Mouse (Mus musculus) megakaryocyte, embryonic 14.5 days (primary cell): ENCODE data around the gene Sgcd.

Experiments used
- FLI1 ChIP-seq: IDR thresholded peaks from 2 replicates; pipeline ENCODE4 v1.6.1; 2012; ENCODE audit warnings: low read length, inconsistent platforms, mixed read lengths
- GATA1 ChIP-seq: IDR thresholded peaks from 3 replicates; pipeline ENCODE4 v1.6.1; 2012; ENCODE audit warnings: mixed read lengths, low read length, inconsistent platforms, borderline replicate concordance

DNA sequence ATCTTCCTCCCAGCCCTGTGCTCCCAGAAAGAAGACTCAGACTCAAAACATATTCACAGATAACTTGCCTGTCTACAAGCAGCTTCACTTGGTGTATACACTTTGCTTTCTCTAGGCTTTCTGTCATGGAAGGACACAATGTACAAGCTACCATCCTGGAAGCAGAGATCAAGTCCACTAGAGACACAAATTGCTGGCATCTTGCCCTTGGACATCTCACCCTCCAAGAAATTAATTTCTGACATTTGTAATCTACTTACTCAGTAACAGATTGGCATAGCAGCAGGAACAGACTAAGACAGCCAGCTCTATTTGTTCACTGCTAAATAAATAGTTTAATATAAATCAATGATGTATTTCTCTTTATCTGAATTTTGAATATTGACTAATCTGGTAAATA is 342.9 kb downstream of the Sgcd start:
- TF ChIP-seq GATA1 (no peak), FLI1 (no peak)
